Mouse (Mus musculus): ENCODE measurements around the gene Kcng1. TPM values are rescaled to one million over a fixed set of nuclear protein-coding genes. Genes with fewer than 3 reads are reported as not detected.

Kcng1 gene
- polyA plus RNA-seq, 1 experiment from 2014 or later, result 0.17 TPM

DNA sequence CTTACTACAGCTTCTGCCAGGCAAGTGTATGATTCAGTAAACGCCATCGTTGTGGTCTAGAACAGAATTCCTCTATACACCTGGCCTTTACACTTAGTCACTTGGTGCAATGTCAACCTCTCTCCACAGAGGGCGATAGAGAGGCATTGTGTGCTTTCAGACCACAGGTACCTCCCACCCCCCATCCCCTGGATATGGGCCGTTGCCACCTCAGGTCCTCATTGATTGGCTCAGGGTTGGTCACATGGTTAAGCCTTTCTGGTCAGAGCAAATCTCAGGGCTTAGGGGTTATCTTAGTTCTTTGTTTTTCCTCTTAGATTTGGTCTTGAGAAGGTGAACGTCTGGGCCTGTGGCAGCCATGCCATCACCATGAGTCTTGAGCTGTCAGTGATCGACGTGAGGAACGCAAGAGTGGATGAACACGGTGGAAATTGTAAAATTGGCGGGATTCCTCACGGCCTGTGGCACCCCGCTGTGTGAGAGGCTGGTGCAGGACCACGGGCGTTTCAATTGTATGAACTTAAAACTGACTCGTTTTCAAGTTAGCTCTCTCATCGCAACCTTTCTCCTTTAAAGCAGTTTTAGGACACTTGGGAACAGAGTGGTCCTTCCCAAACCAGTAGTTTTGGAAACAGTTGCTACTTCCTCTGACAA, 28.8 kb downstream of the Kcng1 start:
- H3K36me3 ChIP-seq (ENCODE audit: control insufficient read depth, insufficient read depth), result no peaks in the 10 kb centered on the region
- H3K4me3 ChIP-seq (ENCODE audit: low read length), result no peak overlapping the region
- no peak overlapping the region for H3K4me2 ChIP-seq (ENCODE audit: low read depth, low read length)
- WGBS, result 10% methylated on average over 16 of the region's 16 CpGs
- no peaks in the 10 kb centered on the region for H3K9me3 ChIP-seq (replicated peaks; ENCODE audit: control insufficient read depth, low read length)
- peaks cover 30% of the 10 kb centered on the region for H3K27me3 ChIP-seq (ENCODE audit: control insufficient read depth, insufficient read depth, low read length)
- H3K27ac ChIP-seq (ENCODE audit: low read length), result no peak overlapping the region
- H3K9ac ChIP-seq (ENCODE audit: low read length), result no peak overlapping the region
- no peak for ATAC-seq (replicated peaks; ENCODE audit: extremely low read depth, insufficient read depth, low FRiP score)
- no peaks in the 10 kb centered on the region for H3K4me1 ChIP-seq (ENCODE audit: control insufficient read depth, insufficient read depth, low read length)

DNA sequence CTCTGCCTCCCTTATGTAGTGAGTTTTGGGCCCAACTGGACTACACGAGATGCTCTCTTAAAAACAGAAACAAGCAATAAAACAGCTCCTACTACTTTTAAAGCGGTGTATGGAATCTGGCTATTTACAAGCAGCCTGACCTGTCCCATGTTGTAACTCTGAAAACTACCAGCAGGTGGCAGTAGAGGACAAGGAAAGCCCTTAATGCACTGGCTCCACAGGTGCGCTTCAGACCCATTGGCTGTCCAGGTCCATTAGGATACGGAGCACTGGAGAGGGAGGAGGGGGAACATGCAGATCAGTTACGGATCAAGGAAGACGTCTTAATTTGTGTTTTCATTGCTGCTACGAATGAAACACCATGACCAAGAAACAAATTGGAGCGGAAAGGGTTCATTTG, 31.3 kb downstream of the Kcng1 start:
- Histone ChIP-seq H3K27me3 (ENCODE audit: control insufficient read depth, insufficient read depth, low read length) (peaks cover 28% of the 10 kb centered on the region), H3K36me3 (ENCODE audit: control insufficient read depth, insufficient read depth) (no peaks in the 10 kb centered on the region), H3K4me2 (ENCODE audit: low read depth, low read length) (no peak overlapping the region), H3K4me1 (ENCODE audit: control insufficient read depth, insufficient read depth, low read length) (no peaks in the 10 kb centered on the region), H3K4me3 (ENCODE audit: low read length) (no peak overlapping the region), H3K9ac (ENCODE audit: low read length) (no peak overlapping the region), H3K9me3 (replicated peaks; ENCODE audit: control insufficient read depth, low read length) (no peaks in the 10 kb centered on the region), H3K27ac (ENCODE audit: low read length) (no peak overlapping the region)
- WGBS, result 16% methylated on average over 8 of the region's 8 CpGs
- ATAC-seq (replicated peaks; ENCODE audit: extremely low read depth, insufficient read depth, low FRiP score), result no peak

DNA sequence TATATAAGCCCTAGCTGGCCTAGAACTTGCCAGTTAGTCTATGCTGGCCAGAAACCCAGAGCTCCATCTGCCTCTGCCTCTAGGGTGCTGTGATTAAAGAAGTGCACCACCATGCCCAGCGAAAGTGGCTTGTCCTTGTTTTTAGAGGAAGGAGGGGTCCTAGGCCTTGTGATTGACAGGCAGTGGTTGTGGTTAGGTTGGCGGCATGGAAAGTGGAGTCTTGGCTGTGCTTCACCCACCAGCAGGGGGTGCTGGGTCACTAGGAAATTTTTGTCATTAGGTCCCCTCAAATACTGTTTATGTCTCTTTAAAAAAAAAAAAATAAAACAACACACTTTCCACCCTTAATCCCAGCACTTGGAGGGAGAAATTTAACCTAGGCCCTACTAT, 32.7 kb downstream of the Kcng1 start:
- H3K4me2 ChIP-seq (ENCODE audit: low read depth, low read length), result no peak overlapping the region
- ATAC-seq (replicated peaks; ENCODE audit: extremely low read depth, insufficient read depth, low FRiP score), result no peak
- H3K27me3 ChIP-seq (ENCODE audit: control insufficient read depth, insufficient read depth, low read length), result peaks cover 25% of the 10 kb centered on the region
- no peak overlapping the region for H3K27ac ChIP-seq (ENCODE audit: low read length)
- H3K9me3 ChIP-seq (replicated peaks; ENCODE audit: control insufficient read depth, low read length), result no peaks in the 10 kb centered on the region
- H3K4me3 ChIP-seq (ENCODE audit: low read length), result no peak overlapping the region
- no peaks in the 10 kb centered on the region for H3K36me3 ChIP-seq (ENCODE audit: control insufficient read depth, insufficient read depth)
- H3K4me1 ChIP-seq (ENCODE audit: control insufficient read depth, insufficient read depth, low read length), result no peaks in the 10 kb centered on the region
- 32% methylated on average over 2 of the region's 2 CpGs for WGBS
- H3K9ac ChIP-seq (ENCODE audit: low read length), result no peak overlapping the region

DNA sequence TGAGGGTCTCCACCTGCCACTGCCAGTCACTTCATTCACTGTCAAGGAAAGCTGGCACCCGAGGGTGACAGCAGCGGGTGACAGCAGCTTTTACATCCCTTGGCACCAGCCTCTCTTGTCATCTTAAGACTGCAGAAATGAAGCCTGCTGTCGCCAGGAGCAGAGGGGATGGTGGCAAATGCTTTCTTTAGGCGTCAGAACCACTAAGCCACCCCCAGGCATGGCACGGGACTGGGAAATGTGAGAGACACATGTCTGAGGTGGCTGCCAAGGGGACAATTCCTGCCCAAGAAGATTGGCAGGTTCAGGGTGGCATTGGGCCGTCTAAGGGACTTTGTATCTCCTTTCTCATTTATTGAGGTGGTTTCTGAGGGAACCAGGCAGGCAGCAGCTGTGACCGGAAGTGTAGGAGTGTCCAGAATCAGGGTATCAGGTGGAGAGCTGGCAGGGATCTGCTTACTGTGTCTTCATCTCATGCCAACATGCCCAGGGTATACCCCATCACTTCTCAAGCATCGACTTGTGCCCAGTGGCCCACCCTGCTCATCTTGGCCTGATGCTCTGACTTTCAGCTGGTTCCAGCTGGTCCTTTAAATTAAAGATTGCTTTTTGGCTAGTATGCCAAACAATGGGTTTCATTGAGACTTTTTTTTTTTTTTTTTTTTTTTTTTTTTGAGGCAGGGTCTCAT, 33.2 kb downstream of the Kcng1 start:
- no peaks in the 10 kb centered on the region for H3K36me3 ChIP-seq (ENCODE audit: control insufficient read depth, insufficient read depth)
- H3K9me3 ChIP-seq (replicated peaks; ENCODE audit: control insufficient read depth, low read length), result no peaks in the 10 kb centered on the region
- H3K27ac ChIP-seq (ENCODE audit: low read length), result no peak overlapping the region
- no peak overlapping the region for H3K4me2 ChIP-seq (ENCODE audit: low read depth, low read length)
- H3K4me3 ChIP-seq (ENCODE audit: low read length), result no peak overlapping the region
- no peak overlapping the region for H3K9ac ChIP-seq (ENCODE audit: low read length)
- 68% methylated on average over 8 of the region's 8 CpGs for WGBS
- H3K27me3 ChIP-seq (ENCODE audit: control insufficient read depth, insufficient read depth, low read length), result peaks cover 23% of the 10 kb centered on the region
- ATAC-seq (replicated peaks; ENCODE audit: extremely low read depth, insufficient read depth, low FRiP score), result no peak
- H3K4me1 ChIP-seq (ENCODE audit: control insufficient read depth, insufficient read depth, low read length), result no peaks in the 10 kb centered on the region

DNA sequence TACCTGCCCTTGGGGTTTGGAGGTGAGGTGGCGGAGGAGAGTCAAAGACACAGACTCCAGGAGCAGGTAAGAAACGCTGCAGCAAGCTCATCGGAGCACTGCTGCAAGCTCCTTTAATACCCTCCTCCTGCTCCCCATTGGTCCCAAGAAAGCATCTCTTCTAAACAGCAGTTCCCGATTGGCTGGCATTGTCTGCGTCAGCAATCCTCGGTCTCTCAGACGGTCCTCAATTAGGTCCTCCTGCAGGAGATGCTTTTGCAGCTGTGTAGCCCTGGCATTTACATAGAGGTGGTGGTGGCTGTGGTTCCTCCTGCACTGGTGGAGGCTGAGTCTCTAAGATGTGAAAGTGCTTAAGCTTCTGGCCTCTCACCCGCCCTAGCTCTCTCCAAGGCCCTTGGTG, 36.0 kb downstream of the Kcng1 start:
- Histone ChIP-seq H3K4me2 (ENCODE audit: low read depth, low read length) (no peak overlapping the region), H3K36me3 (ENCODE audit: control insufficient read depth, insufficient read depth) (no peaks in the 10 kb centered on the region), H3K27ac (ENCODE audit: low read length) (no peak overlapping the region), H3K9me3 (replicated peaks; ENCODE audit: control insufficient read depth, low read length) (no peaks in the 10 kb centered on the region), H3K9ac (ENCODE audit: low read length) (no peak overlapping the region), H3K4me3 (ENCODE audit: low read length) (no peak overlapping the region), H3K27me3 (ENCODE audit: control insufficient read depth, insufficient read depth, low read length) (peaks cover 10% of the 10 kb centered on the region), H3K4me1 (ENCODE audit: control insufficient read depth, insufficient read depth, low read length) (no peaks in the 10 kb centered on the region)
- no peak for ATAC-seq (replicated peaks; ENCODE audit: extremely low read depth, insufficient read depth, low FRiP score)
- 39% methylated on average over 8 of the region's 8 CpGs for WGBS

DNA sequence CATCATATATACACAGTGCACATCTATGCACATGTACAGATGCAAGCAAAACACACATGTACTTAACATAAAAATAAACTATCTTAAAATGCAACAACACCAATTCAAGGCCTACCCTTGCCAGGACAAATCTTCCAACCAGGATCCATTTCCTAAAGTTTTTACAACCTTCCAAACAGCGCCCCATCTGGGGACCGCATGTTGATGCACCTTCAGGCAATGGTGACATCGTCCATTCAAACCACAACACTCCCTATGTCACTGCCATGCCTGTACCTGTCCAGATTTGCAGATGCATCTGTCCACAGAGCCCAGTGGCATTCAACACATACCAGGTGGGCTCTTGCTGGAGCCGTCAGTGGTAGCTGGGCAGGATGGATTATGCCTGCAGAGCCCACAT, 38.3 kb downstream of the Kcng1 start:
- Histone ChIP-seq H3K4me1 (ENCODE audit: control insufficient read depth, insufficient read depth, low read length) (no peaks in the 10 kb centered on the region), H3K4me2 (ENCODE audit: low read depth, low read length) (no peak overlapping the region), H3K27ac (ENCODE audit: low read length) (no peak overlapping the region), H3K4me3 (ENCODE audit: low read length) (no peak overlapping the region), H3K27me3 (ENCODE audit: control insufficient read depth, insufficient read depth, low read length) (peaks cover 10% of the 10 kb centered on the region), H3K9ac (ENCODE audit: low read length) (no peak overlapping the region), H3K36me3 (ENCODE audit: control insufficient read depth, insufficient read depth) (no peaks in the 10 kb centered on the region), H3K9me3 (replicated peaks; ENCODE audit: control insufficient read depth, low read length) (peaks cover 7% of the 10 kb centered on the region; the same call in 1 of the 2 replicates)
- ATAC-seq (replicated peaks; ENCODE audit: extremely low read depth, insufficient read depth, low FRiP score), result no peak
- 72% methylated on average over 4 of the region's 4 CpGs for WGBS

DNA sequence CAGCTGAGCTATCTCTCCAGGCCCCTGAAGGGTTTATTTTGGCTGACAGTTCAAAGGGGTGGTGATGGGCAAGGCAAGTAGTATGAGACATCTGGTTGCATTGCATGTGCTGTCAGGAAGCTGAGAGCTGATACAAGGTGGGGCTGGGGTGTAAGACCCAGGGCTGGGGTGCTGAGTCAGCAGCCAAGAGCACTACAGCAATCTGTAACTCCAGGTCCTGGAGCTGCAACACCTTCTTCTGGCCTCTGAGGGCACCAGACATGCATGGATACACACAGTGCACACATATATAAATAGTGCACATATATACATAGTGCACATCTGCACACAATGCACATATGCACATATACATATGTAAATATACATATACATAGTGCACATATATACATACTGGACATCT, 38.7 kb downstream of the Kcng1 start:
- Histone ChIP-seq H3K27ac (ENCODE audit: low read length) (no peak overlapping the region), H3K4me3 (ENCODE audit: low read length) (no peak overlapping the region), H3K4me2 (ENCODE audit: low read depth, low read length) (no peak overlapping the region), H3K27me3 (ENCODE audit: control insufficient read depth, insufficient read depth, low read length) (peaks cover 10% of the 10 kb centered on the region), H3K9me3 (replicated peaks; ENCODE audit: control insufficient read depth, low read length) (peaks cover 7% of the 10 kb centered on the region; the same call in 1 of the 2 replicates), H3K4me1 (ENCODE audit: control insufficient read depth, insufficient read depth, low read length) (no peaks in the 10 kb centered on the region), H3K9ac (ENCODE audit: low read length) (no peak overlapping the region), H3K36me3 (ENCODE audit: control insufficient read depth, insufficient read depth) (no peaks in the 10 kb centered on the region)
- no peak; the same call in 1 of the 2 replicates for ATAC-seq (replicated peaks; ENCODE audit: extremely low read depth, insufficient read depth, low FRiP score)

DNA sequence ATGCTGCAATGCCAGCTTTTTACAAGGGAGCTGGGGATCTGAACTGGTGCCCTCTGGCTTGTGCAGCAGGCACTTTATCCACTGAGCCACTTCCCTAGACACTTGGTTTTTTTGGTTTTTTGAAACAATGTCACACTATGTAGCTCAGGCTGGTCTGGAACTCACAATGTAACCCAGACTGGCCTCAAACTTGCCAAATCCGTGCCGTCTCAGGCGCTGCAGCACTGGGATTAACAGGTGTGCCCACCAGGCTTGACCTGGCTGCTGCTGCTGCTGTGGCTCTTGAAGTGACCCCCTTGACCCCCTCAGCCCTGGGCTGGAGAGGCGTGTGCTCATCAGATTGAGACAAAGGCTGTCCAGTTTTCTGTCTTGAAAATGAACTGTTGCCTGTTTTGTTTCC, 43.2 kb downstream of the Kcng1 start:
- ATAC-seq (replicated peaks; ENCODE audit: extremely low read depth, insufficient read depth, low FRiP score), result no peak
- no peak overlapping the region for H3K9ac ChIP-seq (ENCODE audit: low read length)
- H3K36me3 ChIP-seq (ENCODE audit: control insufficient read depth, insufficient read depth), result peaks cover 12% of the 10 kb centered on the region
- 75% methylated on average over 4 of the region's 4 CpGs for WGBS
- no peak overlapping the region for H3K27ac ChIP-seq (ENCODE audit: low read length)
- H3K4me1 ChIP-seq (ENCODE audit: control insufficient read depth, insufficient read depth, low read length), result no peaks in the 10 kb centered on the region
- no peak overlapping the region for H3K4me3 ChIP-seq (ENCODE audit: low read length)
- peaks cover 11% of the 10 kb centered on the region for H3K9me3 ChIP-seq (replicated peaks; ENCODE audit: control insufficient read depth, low read length)
- no peaks in the 10 kb centered on the region for H3K27me3 ChIP-seq (ENCODE audit: control insufficient read depth, insufficient read depth, low read length)
- no peak overlapping the region for H3K4me2 ChIP-seq (ENCODE audit: low read depth, low read length)

DNA sequence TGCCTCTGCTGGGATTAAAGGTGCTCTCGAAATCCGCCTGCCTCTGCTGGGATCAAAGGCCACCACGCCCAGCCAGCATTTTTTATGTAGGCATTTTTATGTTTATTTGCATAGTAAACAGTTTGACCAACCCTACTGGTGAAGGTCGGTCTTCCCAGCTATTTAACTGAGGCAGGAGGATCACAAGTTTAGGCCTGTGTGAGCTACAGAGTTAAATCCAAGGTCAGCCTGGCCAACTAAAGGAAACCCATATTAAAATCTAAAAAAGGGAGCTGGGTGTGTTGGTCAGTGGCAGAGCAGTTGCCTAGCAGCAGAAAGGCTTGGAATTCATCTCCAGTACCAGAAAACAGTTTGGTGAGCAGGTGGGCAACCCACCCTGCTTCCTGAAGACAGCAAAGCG, 48.2 kb downstream of the Kcng1 start:
- peaks cover 17% of the 10 kb centered on the region for H3K4me1 ChIP-seq (ENCODE audit: control insufficient read depth, insufficient read depth, low read length)
- peaks cover 13% of the 10 kb centered on the region for H3K36me3 ChIP-seq (ENCODE audit: control insufficient read depth, insufficient read depth)
- no peaks in the 10 kb centered on the region for H3K27me3 ChIP-seq (ENCODE audit: control insufficient read depth, insufficient read depth, low read length)
- H3K9me3 ChIP-seq (replicated peaks; ENCODE audit: control insufficient read depth, low read length), result peaks cover 4% of the 10 kb centered on the region
- 91% methylated on average over 5 of the region's 5 CpGs for WGBS
- ATAC-seq (replicated peaks; ENCODE audit: extremely low read depth, insufficient read depth, low FRiP score), result no peak
- no peak overlapping the region for H3K4me3 ChIP-seq (ENCODE audit: low read length)
- no peak overlapping the region for H3K27ac ChIP-seq (ENCODE audit: low read length)
- H3K9ac ChIP-seq (ENCODE audit: low read length), result no peak overlapping the region
- H3K4me2 ChIP-seq (ENCODE audit: low read depth, low read length), result no peak overlapping the region
